Mouse (Mus musculus) forebrain, embryonic 10.5 days (tissue): ENCODE data around the gene Slc25a25. TPM values are rescaled to one million over a fixed set of nuclear protein-coding genes. Genes with fewer than 3 reads are reported as not detected.

ENCODE experiments used
- DNase-seq: peaks from one replicate; pipeline ENCODE4 v3.0.0-alpha.2; 2017; ENCODE audit warnings: low spot score; ENCODE audit errors: extremely low spot score
- H3K27ac ChIP-seq: fragments of 300-500 bp; sonication (generic); 2 replicates; pipeline ENCODE4 v1.5.1; 2016; ENCODE audit warnings: mild to moderate bottlenecking
- H3K27me3 ChIP-seq: fragments of 300-500 bp; sonication (generic); 2 replicates; pipeline ENCODE4 v1.6.1; 2016; ENCODE audit warnings: mild to moderate bottlenecking; ENCODE audit not compliant: poor library complexity, severe bottlenecking
- H3K36me3 ChIP-seq: fragments of 300-500 bp; sonication (generic); replicated peaks from 2 replicates; pipeline ENCODE4 v1.6.1; 2016; ENCODE audit warnings: mild to moderate bottlenecking, moderate library complexity
- H3K4me1 ChIP-seq: fragments of 300-500 bp; sonication (generic); 2 replicates; pipeline ENCODE4 v1.6.1; 2016
- H3K4me3 ChIP-seq: fragments of 300-500 bp; sonication (generic); 2 replicates; pipeline ENCODE4 v1.5.1; 2016; ENCODE audit warnings: mild to moderate bottlenecking, moderate library complexity
- H3K9me3 ChIP-seq: fragments of 300-500 bp; sonication (generic); 2 replicates; pipeline ENCODE4 v1.6.1; 2016; ENCODE audit warnings: mild to moderate bottlenecking, moderate library complexity
- WGBS: fragments of 180-500 bp; shearing (Covaris S2); methylation state at CpG from one replicate; pipeline ENCODE4 v1.1.7; 2016; 5-methylcytosine and 5-hydroxymethylcytosine counted together
- polyA plus RNA-seq: library from polyadenylated mRNA; unstranded; fragments of >200 nt; fragmentation: Nextera tagmentation; extraction: Ambion mirVana; gene quantifications from 2 replicates; pipeline ENCODE4 v1.2.1, GENCODE M21; 2016

Gene Slc25a25
- polyA plus RNA-seq, 1 experiment from 2014 or later: 25.0 TPM

DNA sequence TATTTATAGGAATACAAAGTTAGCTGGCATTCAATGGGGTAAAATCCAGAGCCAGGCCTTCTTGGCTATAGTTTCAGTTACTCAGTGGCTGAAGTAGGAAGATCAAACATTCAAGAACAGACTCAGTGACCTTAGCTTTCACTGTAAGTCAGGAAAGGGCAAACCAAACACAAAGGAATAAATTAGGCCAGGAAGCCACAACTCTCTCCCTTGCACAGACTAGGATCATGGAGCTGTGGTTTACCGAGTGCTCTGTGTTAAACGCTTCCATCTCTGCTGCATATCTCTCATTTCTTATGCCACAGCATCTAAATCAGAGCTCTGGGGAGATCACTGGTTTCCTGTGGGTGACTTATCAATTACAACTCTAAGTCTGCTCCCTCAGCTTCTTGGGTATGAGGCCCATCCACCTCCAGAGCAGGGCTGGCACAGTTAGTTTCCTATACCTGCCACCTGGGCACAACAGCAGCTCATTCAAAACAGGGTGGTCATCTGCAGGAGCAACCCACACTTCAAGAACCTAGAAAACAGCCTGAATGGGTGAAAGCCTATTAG lies 13.6 kb downstream of the Slc25a25 start:
- Histone ChIP-seq H3K9me3 (no peaks in the 10 kb centered on the region), H3K27me3 (no peaks in the 10 kb centered on the region), H3K4me1 (peaks cover 59% of the 10 kb centered on the region), H3K27ac (peak overlapping the region; percentile 78), H3K4me3 (no peak overlapping the region), H3K36me3 (no peaks in the 10 kb centered on the region; the same call in 1 of the 2 replicates)
- WGBS: 91% methylated on average over 2 of the region's 2 CpGs
- no peak for DNase-seq

GRCm38 (mm10) chr2:32436686-32437372 lies 14.4 kb downstream of the Slc25a25 start:
- H3K27me3 ChIP-seq: no peaks in the 10 kb centered on the region
- no peak overlapping the region for H3K4me3 ChIP-seq
- no peaks in the 10 kb centered on the region for H3K9me3 ChIP-seq
- peaks cover 66% of the 10 kb centered on the region for H3K4me1 ChIP-seq
- DNase-seq: no peak
- 64% methylated on average over 3 of the region's 3 CpGs for WGBS
- no peaks in the 10 kb centered on the region; the same call in 1 of the 2 replicates for H3K36me3 ChIP-seq
- H3K27ac ChIP-seq: peak overlapping the region; percentile 78

GRCm38 (mm10) chr2:32430701-32431676 lies 20.3 kb downstream of the Slc25a25 start:
- peaks cover 12% of the 10 kb centered on the region for H3K36me3 ChIP-seq
- peak overlapping the region; percentile 87 for H3K27ac ChIP-seq
- H3K4me3 ChIP-seq: peak overlapping the region; percentile 60
- no peaks in the 10 kb centered on the region for H3K27me3 ChIP-seq
- no peaks in the 10 kb centered on the region for H3K9me3 ChIP-seq
- peak; percentile 90 for DNase-seq
- H3K4me1 ChIP-seq: peaks cover 57% of the 10 kb centered on the region
- WGBS: 9% methylated on average over 18 of the region's 18 CpGs

DNA sequence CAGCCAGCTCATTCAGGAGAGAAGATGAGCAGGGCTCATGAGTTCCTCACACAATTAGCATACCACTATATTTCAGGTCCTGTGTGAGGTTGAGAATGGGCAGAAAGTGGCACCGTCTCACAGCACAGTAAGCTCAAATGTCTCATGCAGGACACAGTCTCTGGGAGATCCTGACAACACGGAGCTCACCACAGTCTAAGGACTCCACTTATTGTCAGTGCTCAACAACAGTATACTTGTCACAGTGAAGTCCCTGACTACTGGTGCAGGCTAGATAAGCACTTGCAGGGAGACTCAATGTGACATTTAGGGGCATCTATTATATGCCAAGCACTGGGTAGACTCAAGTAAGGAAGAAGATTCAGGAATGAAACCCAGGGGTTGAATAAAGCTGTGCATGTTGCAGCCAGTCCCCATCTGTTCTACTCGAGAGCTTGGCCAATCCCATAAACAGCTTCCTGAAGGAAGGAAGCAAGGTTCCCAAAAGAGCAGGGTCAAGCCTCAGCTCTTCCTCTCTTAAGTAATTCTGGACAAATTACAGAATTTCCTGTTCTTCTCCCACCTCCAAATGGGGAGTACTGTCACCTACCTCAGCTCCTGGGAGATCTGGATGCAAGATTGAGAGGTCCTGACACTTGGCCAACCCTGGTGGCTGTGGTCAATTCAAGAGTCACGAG lies 21.9 kb downstream of the Slc25a25 start:
- no peaks in the 10 kb centered on the region for H3K9me3 ChIP-seq
- H3K36me3 ChIP-seq: peaks cover 12% of the 10 kb centered on the region
- H3K4me1 ChIP-seq: peaks cover 69% of the 10 kb centered on the region
- no peaks in the 10 kb centered on the region for H3K27me3 ChIP-seq
- DNase-seq: no peak
- peak overlapping the region; percentile 60 for H3K4me3 ChIP-seq
- 84% methylated on average over 4 of the region's 4 CpGs for WGBS
- peak overlapping the region; percentile 76 for H3K27ac ChIP-seq

DNA sequence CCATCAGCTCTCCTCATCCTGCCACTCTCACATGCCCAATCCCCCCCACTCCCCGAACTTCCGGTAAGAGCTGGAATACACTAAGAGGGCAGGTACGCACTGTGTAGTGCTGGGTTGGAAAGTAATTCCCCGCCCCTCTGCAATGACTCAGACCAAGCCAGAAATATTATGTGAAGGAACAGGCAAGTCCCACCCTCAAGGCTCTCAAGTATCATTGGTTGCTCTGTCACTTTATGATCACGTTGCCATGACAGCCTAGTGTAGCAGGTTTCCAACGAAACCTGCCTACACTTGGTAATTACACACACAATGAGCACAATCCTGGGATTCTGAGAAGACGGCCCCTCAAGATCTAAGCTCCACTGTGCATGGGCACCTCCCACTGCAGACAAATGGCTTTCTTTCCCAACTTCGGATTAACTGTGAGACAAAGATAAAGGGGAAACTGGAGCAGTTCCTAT lies 23.0 kb downstream of the Slc25a25 start:
- no peaks in the 10 kb centered on the region for H3K27me3 ChIP-seq
- no peaks in the 10 kb centered on the region for H3K9me3 ChIP-seq
- H3K4me1 ChIP-seq: peaks cover 80% of the 10 kb centered on the region
- DNase-seq: no peak
- H3K36me3 ChIP-seq: peaks cover 12% of the 10 kb centered on the region
- peak overlapping the region; percentile 29; the same call in 1 of the 2 replicates for H3K4me3 ChIP-seq
- WGBS: 62% methylated on average over 8 of the region's 8 CpGs
- H3K27ac ChIP-seq: peak overlapping the region; percentile 76

- H3K36me3 ChIP-seq: peaks cover 12% of the 10 kb centered on the region
- DNase-seq: no peak
- H3K27ac ChIP-seq: peak overlapping the region; percentile 25; the same call in 1 of the 2 replicates
- peaks cover 84% of the 10 kb centered on the region for H3K4me1 ChIP-seq
- H3K9me3 ChIP-seq: no peaks in the 10 kb centered on the region
- 86% methylated on average over 5 of the region's 5 CpGs for WGBS
- H3K27me3 ChIP-seq: no peaks in the 10 kb centered on the region
- H3K4me3 ChIP-seq: no peak overlapping the region
These were observed 23.5 kb downstream of the Slc25a25 start for GRCm38 (mm10) chr2:32427720-32428119.

DNA sequence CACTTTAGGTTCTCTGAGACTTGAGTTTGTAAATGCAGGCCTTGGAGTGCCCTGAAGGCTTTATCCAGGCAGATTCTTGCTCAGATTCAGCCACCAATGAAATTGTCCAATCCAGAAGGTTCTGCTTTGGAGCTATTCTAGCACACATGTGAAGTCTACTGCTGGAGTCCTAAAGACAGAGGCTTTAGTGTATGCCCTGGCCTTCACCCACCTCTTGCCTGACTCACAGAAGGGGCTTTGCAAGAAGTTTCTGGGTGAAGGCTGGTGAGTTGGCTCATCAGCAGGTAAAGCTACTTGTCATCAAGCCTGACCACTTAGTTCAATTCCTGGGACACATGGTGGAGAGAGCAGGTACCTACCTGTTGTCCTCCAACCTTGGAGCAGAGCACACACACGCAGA lies 25.1 kb downstream of the Slc25a25 start:
- Histone ChIP-seq H3K27ac (no peak overlapping the region), H3K9me3 (no peaks in the 10 kb centered on the region), H3K27me3 (no peaks in the 10 kb centered on the region), H3K36me3 (peaks cover 15% of the 10 kb centered on the region), H3K4me1 (peaks cover 73% of the 10 kb centered on the region), H3K4me3 (no peak overlapping the region)
- DNase-seq: no peak
- 93% methylated on average over 1 of the region's 1 CpGs for WGBS

GRCm38 (mm10) chr2:32425568-32425967 lies 25.7 kb downstream of the Slc25a25 start:
- Histone ChIP-seq H3K36me3 (peaks cover 20% of the 10 kb centered on the region), H3K9me3 (no peaks in the 10 kb centered on the region), H3K4me3 (no peak overlapping the region), H3K27ac (0 out of 2 replicates have a peak overlapping the region, but pooled peaks have one; percentile 76), H3K27me3 (no peaks in the 10 kb centered on the region), H3K4me1 (peaks cover 68% of the 10 kb centered on the region)
- 86% methylated on average over 5 of the region's 5 CpGs for WGBS
- no peak for DNase-seq

- H3K4me3 ChIP-seq: no peak overlapping the region
- H3K9me3 ChIP-seq: no peaks in the 10 kb centered on the region
- peaks cover 61% of the 10 kb centered on the region for H3K4me1 ChIP-seq
- WGBS: 25% methylated on average over 3 of the region's 3 CpGs
- peak overlapping the region; percentile 76 for H3K27ac ChIP-seq
- no peaks in the 10 kb centered on the region for H3K27me3 ChIP-seq
- DNase-seq: no peak
- H3K36me3 ChIP-seq: peaks cover 28% of the 10 kb centered on the region
These were observed 26.4 kb downstream of the Slc25a25 start for GRCm38 (mm10) chr2:32424796-32425195.

DNA sequence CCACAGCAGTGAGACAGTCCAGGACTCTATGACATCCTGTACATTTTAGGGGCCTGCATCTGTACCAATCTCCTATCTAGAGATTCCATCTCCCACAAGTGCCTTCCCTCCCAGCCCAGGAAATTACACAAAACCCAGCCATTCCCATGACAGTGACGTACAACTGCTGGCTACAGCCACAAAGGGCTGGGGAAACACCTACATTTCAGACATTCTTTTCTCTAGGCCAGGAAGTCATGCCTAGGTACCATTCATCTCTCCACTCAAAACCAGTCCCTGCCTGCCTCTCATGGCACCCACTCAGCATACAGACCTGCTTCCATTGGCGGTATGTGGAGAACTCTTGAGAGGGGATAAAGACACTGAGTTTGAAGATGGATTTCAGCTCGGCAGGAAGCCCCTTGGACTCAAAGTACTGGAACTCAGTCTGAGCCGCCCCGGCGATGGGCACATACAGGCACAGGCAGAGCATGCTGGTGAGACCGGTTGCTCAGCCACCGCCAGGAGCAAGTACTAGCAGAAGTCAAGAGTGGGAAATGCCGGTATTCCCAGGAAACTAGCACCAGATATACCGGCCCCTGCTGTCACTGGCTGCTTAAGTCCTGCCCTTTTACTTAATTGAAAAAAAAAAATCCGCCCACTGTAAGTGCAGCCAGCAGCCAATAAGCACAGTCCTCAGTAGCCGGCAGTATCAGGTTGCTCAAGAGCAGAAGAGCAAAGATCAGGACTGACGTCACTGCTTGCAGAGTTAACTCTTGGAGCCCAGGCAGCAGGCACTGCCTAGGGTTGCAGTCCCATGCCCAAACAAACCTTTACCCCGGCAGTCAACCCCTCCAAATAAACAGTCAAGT lies 27.5 kb downstream of the Slc25a25 start:
- H3K36me3 ChIP-seq: peaks cover 39% of the 10 kb centered on the region
- DNase-seq: peak; percentile 75
- peak overlapping the region; percentile 76 for H3K27ac ChIP-seq
- peaks cover 54% of the 10 kb centered on the region for H3K4me1 ChIP-seq
- no peaks in the 10 kb centered on the region for H3K9me3 ChIP-seq
- H3K27me3 ChIP-seq: no peaks in the 10 kb centered on the region
- WGBS: 2% methylated on average over 14 of the region's 14 CpGs
- peak overlapping the region; percentile 54 for H3K4me3 ChIP-seq

DNA sequence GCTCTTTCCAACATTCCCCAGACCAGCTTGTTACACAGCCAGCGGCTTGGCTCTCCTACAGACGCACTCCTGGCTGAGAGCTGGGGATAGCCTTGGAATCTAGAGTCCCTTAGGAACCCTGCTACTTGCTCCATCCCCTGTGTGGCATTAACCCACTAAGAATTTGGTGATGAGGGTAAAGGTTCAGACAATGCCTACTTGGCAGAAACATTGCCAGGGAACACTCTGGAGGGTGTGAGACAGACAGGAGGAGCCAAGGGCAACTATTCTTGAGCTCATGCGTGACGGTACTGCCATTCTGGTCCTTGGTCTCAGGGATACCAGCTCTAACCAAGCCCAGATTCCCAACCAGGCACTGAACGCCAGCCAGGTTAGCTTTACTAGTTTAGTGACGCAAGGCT lies 29.4 kb downstream of the Slc25a25 start:
- peaks cover 53% of the 10 kb centered on the region for H3K36me3 ChIP-seq
- H3K27me3 ChIP-seq: no peaks in the 10 kb centered on the region
- H3K27ac ChIP-seq: no peak overlapping the region
- WGBS: 98% methylated on average over 6 of the region's 6 CpGs
- no peak for DNase-seq
- H3K4me3 ChIP-seq: no peak overlapping the region
- H3K9me3 ChIP-seq: no peaks in the 10 kb centered on the region
- peaks cover 47% of the 10 kb centered on the region for H3K4me1 ChIP-seq
